Mouse (Mus musculus) c-Kit-negative CD71-positive TER-119-positive erythroid progenitor cells, embryonic 14.5 days (primary cell): ENCODE results near the gene Ralgapa1.
"Not testable (repeated sequence)": the region's sequence is repeated elsewhere in the genome, so short reads cannot be mapped to it uniquely, and the experiment has no call there.

Source experiments
- DNase-seq: peaks from one replicate; pipeline ENCODE4 v3.0.0-alpha.2; 2013; ENCODE audit warnings: low read depth, low spot score

Ralgapa1 gene

DNA sequence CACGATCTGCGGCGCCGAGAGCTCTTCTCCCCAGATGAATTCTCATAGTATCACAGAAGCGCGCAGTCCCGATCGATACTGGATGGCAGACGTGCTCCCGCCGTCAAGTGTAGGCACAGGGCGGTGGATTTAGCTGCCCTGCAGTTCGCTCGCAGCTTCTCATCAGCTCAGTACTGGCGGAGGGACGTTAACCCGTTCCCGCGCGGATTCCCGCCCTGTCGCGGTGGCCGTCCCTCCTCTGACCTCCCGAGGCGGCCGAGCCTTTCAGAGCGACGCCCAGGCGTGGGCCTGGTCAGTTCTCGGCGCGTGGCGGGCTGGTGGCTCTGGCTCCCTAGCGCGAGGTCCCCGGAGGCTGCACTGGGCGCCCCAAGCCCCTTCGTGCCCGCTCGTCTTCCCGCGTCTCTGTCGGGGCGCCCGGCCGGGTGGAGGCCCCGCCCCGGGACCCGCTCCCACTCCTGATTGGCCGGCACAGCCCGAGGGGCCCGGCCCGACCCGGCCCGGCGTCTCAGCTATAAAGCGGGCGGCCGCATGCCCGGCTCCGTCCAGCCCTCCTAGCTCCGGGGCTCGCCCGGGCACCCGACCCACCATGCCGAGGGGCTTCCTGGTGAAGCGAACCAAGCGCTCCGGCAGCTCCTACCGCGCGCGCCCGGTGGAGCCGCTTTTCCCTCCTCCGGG, 221.9 kb downstream of the Ralgapa1 start, which contains the start of gene Insm2:
Gene Insm2, plus strand, starts transcription at position 541 of the 675 bp plus-strand sequence.
- DNase-seq, result no peak

DNA sequence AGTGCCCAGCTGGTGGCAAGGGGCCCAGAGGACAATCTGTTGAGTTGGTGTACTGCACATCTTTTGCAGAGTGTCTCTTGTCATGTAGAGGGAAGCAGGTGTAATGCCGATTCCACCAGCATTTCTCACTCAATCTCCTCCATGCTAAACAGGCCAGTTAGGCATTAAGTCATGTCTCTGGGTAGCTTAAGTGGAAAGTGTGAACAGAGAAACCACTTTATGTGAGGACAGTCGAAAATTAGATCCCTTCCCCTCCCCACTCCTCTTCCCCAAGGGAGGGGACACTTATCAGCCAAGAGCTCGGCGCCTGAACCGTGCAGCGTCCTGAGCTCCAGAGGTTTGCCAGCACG, 222.5 kb downstream of the Ralgapa1 start:
- no peak for DNase-seq

DNA sequence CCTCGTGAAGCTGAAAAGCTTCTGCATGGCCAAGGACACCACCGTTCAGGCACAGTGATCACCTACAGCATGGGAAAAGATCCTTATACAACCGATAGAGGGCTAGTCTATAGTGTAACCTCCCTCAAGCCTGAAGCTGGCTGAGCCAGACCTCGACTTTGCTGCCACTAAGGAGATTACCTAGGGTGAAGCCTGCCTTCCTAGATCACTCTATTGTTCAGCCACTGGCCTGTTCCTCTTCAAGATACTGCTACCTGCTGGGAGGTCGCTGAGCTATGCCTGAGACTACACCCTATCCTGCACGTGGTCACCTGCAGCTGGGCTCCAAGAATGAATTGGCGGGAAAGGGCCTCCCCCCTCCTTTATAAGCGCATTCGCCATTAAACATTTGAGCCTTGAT, 234.0 kb downstream of the Ralgapa1 start:
- DNase-seq, result not testable (repeated sequence)

- DNase-seq, result no peak
Measured at GRCm38 (mm10) chr12:55573794-55574193, 247.2 kb downstream of the Ralgapa1 start.

DNA sequence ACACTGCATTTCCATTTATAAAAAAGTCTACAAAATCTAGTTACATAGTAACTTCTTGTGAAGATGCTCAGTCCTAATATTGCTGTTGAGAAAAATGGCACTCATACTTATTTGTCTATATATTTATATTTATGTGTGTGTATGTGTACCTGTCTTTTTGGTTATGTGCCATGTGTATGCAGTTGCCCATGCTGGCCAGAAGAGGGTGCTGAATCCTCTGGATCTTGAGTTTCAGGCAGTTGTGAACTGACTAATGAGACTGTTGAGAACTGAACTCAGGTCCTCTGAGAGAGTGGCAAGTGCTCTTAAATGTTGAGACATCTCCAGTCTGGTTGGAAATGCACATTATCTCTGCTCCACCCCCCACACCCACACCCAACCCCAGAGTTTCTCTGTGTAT, 247.9 kb downstream of the Ralgapa1 start:
- no peak for DNase-seq

- no peak for DNase-seq
Measured at GRCm38 (mm10) chr12:55571661-55572060, 249.3 kb downstream of the Ralgapa1 start.

DNA sequence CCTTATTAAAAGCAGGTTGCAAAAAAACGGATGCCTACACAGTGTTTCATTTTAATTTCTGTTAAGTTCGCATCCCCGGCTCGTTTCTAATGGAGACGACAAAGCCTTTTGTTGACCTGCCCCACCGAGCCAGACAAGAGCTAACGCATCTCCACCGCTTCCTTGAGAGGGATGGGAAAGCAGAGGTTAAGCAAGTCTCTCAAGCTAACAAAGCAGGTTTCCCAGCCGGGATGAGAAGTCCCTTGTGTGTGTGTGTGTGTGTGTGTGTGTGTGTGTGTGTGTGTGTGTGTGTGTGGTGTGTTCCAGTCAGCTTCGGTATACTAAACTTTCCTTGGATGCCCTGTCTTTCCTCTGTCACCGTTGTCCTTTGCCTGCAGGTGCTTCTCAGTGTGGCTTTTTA, 249.8 kb downstream of the Ralgapa1 start:
- DNase-seq, result no peak

- no peak for DNase-seq
Measured at GRCm38 (mm10) chr12:55570646-55571045, 250.3 kb downstream of the Ralgapa1 start.

DNA sequence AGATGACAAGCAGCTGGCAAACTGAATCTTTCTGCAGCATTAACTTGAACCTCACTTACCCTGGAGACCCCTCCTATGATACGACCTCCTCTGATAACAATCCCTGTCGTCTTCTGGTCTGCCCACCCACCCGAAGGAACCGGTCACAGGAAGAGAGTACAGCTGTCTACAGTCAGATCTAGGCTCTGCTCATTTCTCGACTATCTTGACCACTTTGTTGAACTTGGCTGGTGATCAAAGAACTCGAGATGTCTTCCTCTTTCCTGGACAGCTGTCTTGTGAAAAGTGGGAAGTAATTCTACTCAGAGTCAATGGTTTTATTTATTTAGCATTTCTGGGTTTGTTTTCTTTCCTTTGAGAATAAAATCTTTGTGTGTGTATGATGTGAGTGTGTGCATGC, 251.3 kb downstream of the Ralgapa1 start:
- DNase-seq, result no peak

DNA sequence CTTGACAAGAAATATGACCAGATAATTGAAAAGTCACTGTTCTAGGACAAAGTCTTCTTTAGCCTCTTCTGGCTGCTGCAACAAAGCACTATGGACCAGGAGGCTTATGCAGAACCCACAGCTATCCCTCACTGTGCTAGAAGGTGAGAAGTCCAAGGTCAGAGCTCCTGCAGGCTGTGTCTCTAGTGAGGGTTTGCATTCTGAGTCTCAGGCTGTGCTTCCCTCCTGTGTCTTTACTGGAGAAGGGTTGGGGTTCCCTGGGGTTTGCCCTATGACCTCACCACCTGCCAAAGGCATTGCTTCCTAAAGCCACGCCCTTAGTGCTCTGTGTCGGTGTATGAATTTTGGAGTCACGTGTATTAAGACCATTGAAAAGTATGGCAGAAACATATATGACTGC, 252.5 kb downstream of the Ralgapa1 start:
- DNase-seq, result no peak

GRCm38 (mm10) chr12:55566837-55567236, 254.1 kb downstream of the Ralgapa1 start:
- no peak for DNase-seq

- no peak for DNase-seq
Measured at GRCm38 (mm10) chr12:55565867-55566266, 255.1 kb downstream of the Ralgapa1 start.

DNA sequence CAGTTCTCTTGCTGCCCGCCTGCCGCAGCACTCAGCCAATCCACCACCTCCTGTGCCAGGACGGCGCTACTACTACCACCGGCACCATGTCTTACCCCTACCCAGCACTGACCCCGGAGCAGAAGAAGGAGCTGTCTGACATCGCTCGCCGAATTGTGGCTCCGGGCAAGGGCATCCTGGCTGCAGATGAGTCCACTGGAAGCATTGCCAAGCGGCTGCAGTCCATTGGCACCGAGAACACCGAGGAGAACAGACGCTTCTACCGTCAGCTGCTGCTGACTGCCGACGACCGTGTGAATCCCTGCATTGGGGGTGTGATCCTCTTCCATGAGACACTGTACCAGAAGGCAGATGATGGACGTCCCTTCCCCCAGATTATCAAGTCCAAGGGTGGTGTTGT, 255.8 kb downstream of the Ralgapa1 start, which contains the start of gene Aldoart2:
Gene Aldoart2, plus strand, starts transcription at position 34 of the 400 bp plus-strand sequence.
- no peak for DNase-seq

DNA sequence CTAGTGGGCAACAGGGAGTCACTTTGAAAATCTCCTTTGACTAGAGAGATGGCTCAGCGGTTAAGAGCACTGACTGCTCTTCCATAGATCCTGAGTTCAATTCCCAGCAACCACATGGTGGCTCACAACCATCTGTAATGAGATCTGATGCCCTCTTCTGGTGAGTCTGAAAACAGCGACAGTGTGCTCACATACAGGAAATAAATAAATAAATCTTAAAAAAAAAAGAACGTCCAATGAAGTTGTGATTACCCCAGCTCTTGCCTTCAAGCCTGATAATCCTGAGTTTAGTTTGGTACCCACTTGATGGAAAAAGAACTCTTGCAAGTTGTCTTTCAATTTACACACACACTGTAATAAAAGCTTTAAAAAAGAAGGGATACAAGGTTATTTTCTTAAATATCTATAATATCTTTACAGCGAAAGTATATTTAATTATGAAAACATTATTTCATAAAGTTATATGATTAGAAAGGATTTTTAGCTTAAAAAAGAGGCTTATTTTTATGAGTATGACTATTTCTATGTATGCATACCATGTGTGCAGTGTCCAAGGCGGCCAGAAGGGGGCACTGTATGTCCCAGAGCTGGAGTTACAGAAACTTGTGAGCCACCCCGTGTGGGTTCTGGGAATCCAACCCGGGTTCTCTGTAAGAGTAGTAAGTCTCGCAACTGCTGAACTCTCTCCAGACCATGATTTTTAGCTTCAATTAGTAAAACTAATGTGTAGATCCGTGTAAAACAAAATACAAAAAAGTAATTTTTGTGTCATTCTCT, 256.6 kb downstream of the Ralgapa1 start:
- no peak for DNase-seq

GRCm38 (mm10) chr12:55563742-55564141, 257.2 kb downstream of the Ralgapa1 start:
- DNase-seq, result no peak

- DNase-seq, result no peak
Measured at GRCm38 (mm10) chr12:55560025-55560690, 260.8 kb downstream of the Ralgapa1 start.

DNA sequence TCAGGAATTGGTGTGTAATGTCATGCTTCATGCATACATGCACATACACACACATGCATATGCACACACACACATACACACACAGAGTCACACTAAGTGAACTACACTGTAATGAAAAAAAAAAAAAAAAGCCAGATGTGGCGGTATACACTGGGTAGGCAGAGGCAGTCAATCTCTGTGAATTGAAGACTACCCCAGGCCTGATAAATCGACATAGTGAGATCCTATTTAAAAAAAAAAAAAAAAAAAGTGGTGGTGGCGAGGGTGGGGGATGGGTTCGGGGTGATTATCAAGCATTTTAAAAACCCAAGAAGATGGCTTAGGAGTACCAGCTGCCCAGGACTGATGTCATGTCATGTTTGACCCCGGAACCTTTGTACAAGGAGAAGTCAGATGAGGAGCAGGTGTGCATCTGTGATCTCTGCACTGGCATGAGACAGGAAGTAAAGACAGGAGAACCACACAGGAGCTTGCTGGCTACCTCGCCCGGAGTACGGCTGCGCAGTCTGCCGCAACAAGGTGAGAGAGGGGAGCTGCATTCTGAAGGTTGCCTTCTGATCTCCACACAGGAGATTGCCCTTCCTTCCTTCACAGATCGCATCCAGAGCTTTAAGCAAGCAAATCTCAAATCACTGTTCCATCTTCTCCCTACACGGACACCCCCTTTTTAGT, 261.6 kb downstream of the Ralgapa1 start:
- no peak for DNase-seq

DNA sequence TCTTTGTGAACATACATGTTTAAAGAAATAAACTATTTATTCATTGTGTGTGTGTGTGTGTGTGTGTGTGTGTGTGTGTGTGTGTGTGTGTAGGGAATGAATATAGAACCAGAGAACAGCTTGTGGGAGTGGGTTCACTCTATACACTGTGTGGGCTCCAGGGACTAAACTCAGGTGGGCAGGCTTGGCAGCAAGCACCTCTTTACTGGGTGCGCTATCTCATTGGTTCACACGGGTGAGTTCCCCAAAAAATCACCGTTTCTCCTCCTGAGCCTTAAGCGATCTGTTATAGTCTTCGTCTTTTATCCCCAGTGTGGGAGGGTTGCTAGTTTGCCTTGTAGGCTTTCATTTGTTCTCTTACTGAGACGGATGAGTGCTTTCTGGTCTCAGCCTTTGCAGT, 263.1 kb downstream of the Ralgapa1 start:
- no peak for DNase-seq

DNA sequence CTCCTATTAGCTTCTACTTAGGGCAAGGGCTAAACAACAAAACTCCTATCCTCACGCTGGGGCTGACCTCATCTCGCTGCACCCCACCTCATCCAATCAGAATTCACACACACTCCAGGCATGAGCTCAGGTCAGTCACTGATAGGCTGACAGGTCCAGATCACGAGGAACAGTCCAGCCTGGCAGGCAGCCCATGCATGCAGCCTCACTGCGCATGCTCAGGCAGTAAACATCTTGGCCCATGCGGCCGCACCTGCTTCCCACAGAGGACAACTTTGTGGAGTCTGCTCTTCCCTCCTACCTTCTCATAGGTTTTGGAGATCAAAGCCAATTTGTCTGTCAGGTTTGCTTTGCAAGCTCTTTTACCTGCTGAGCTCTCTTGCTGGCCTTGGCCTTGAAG, 266.1 kb downstream of the Ralgapa1 start:
- DNase-seq, result not testable (repeated sequence)
